Mouse (Mus musculus) limb, embryonic 10.5 days (tissue): ENCODE data around the gene Pdzd7. TPM values are rescaled to one million over a fixed set of nuclear protein-coding genes. Genes with fewer than 3 reads are reported as not detected.

Source experiments
- DNase-seq: peaks from one replicate; pipeline ENCODE4 v3.0.0-alpha.2; 2017; ENCODE audit warnings: low spot score
- H3K27ac ChIP-seq: fragments of 300-500 bp; sonication (generic); 2 replicates; pipeline ENCODE4 v1.5.1; 2016; ENCODE audit warnings: mild to moderate bottlenecking
- H3K27me3 ChIP-seq: fragments of 300-500 bp; sonication (generic); 2 replicates; pipeline ENCODE4 v1.6.1; 2016; ENCODE audit warnings: low read depth, mild to moderate bottlenecking; ENCODE audit not compliant: poor library complexity, severe bottlenecking
- H3K36me3 ChIP-seq: fragments of 300-500 bp; sonication (generic); 2 replicates; pipeline ENCODE4 v1.6.1; 2016; ENCODE audit warnings: mild to moderate bottlenecking, moderate library complexity
- H3K4me1 ChIP-seq: fragments of 300-500 bp; sonication (generic); 2 replicates; pipeline ENCODE4 v1.6.1; 2016
- H3K4me3 ChIP-seq: fragments of 300-500 bp; sonication (generic); 2 replicates; pipeline ENCODE4 v1.5.1; 2016; ENCODE audit warnings: mild to moderate bottlenecking, moderate library complexity
- H3K9me3 ChIP-seq: fragments of 300-500 bp; sonication (generic); replicated peaks from 2 replicates; pipeline ENCODE4 v1.6.1; 2016; ENCODE audit warnings: mild to moderate bottlenecking
- WGBS: fragments of 180-500 bp; shearing (Covaris S2); methylation state at CpG from one replicate; pipeline ENCODE4 v1.1.7; 2016; 5-methylcytosine and 5-hydroxymethylcytosine counted together
- polyA plus RNA-seq: library from polyadenylated mRNA; unstranded; fragments of >200 nt; fragmentation: Nextera tagmentation; extraction: Ambion mirVana; gene quantifications from 2 replicates; pipeline ENCODE4 v1.2.1, GENCODE M21; 2016

Pdzd7 gene
- polyA plus RNA-seq = 0.20 and 0.28 TPM in 2 replicates

DNA sequence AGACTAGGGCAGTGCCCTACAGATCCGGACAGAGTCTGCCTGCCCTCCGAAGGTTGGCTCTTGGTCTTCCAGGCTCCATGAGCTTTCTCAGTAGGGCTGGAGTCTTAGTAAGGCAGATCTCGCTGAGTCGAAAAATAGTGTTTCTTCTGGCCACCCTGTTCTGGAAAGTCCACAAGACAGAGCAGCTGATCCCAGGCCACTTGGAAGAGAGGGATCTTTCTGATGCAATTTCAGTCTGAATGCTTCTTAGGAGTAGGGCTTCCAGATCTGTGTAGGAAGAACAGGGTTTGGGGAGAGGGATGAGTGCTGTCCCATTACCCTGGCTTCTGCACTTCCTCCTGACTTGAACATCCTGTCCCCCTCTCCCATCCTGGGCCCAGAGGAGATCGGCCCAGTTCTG lies at the start of gene Pdzd7:
Gene Pdzd7 (minus strand): TSS at position 67 of the 400 bp plus-strand sequence.
- H3K4me3 ChIP-seq = peak within 1 kb of the TSS; percentile 55
- H3K9me3 ChIP-seq = no peaks in the 10 kb centered on the region
- H3K36me3 ChIP-seq = no peaks in the 10 kb centered on the region
- H3K27ac ChIP-seq = no peak within 1 kb of the TSS
- no peak for DNase-seq
- H3K4me1 ChIP-seq = peaks cover 35% of the 10 kb centered on the region
- 76% methylated on average over 5 of the region's 5 CpGs for WGBS
- peaks cover 86% of the 10 kb centered on the region for H3K27me3 ChIP-seq

DNA sequence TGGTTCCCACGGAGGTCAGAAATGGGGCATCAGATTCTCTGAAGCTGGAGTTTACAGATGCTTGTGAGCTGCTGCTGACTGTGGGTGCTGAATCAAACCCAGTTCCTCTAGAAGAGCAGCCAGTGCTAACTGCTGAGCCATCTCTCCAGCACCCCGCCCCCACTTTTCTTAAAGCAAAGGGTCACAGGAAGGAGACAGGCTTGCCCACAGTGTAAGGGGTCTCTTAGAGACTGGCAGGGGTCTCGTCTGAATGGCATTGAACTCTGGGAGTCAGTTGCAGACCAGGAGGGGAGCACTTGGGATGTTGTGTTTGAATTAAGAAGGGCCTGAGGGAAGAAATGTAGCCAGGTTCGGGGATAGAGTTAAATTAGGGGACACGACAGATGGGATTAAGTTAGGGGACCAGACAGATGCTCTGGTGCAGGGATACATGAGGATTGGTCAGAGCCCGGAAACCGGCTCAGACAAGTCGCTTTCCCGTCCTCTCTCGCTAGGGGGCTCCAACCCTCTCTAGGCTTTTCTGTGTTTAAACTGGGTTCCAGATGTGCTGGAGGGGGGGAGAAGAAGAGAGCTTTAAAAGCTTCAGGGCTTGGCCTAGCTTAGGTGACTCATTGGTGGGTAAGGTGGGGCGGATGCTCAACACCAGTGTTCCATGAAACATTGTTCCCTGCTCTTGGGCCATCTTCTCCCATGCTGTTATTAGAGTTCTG lies 36.5 kb upstream of the Pdzd7 start:
- peaks cover 100% of the 10 kb centered on the region for H3K27me3 ChIP-seq
- H3K4me3 ChIP-seq = no peak overlapping the region
- H3K9me3 ChIP-seq = no peaks in the 10 kb centered on the region
- peak; percentile 71 for DNase-seq
- H3K27ac ChIP-seq = no peak overlapping the region
- H3K36me3 ChIP-seq = no peaks in the 10 kb centered on the region
- WGBS = 22% methylated on average over 11 of the region's 11 CpGs
- peaks cover 70% of the 10 kb centered on the region for H3K4me1 ChIP-seq

DNA sequence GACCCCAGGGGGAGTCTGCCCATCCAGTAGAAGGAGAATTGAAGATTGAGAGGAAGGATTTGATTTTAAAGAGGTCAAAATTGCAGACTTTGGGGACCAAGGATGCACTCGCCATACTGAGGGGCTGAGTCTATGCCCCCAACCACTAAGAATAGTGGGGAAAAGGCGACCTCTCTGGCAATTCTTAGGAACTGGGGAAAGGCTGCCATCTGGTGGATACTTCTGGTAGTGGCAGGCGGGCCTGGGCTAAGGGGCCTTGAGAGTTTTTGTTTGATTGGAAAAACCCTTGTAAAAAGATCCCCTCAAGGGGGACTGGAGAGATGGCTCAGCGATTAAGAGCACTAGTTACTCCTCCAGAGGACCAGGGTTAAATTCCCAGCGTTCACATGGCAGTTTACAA lies 35.8 kb upstream of the Pdzd7 start:
- no peaks in the 10 kb centered on the region for H3K9me3 ChIP-seq
- no peaks in the 10 kb centered on the region for H3K36me3 ChIP-seq
- H3K4me3 ChIP-seq = peak overlapping the region; percentile 45
- H3K27me3 ChIP-seq = peaks cover 100% of the 10 kb centered on the region
- H3K27ac ChIP-seq = no peak overlapping the region
- 3% methylated on average over 5 of the region's 5 CpGs for WGBS
- H3K4me1 ChIP-seq = peaks cover 77% of the 10 kb centered on the region
- peak; percentile 86 for DNase-seq

DNA sequence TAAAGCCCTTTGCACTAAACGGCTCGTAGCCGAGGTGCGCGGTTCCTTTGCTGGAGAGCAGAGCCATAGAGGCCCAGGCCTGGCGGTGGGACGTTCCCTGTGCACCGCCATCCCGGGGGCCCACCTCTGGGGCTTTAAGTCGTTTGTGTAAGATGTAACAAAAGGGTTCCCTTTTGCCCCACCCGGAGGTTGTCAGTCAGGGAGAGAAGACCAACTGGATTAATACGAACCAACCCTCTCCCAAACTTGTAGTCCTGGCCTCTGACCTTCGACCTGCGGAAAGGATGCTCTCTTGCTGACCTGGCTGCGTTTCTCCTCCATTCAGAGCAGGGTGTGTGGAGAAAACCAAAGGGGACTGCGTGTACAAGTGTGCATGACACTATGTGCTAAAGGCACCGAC lies 35.2 kb upstream of the Pdzd7 start:
- peaks cover 79% of the 10 kb centered on the region for H3K4me1 ChIP-seq
- 1% methylated on average over 17 of the region's 17 CpGs for WGBS
- H3K36me3 ChIP-seq = no peaks in the 10 kb centered on the region
- no peak overlapping the region for H3K27ac ChIP-seq
- peaks cover 100% of the 10 kb centered on the region for H3K27me3 ChIP-seq
- H3K4me3 ChIP-seq = peak overlapping the region; percentile 45
- H3K9me3 ChIP-seq = no peaks in the 10 kb centered on the region
- peak; percentile 56 for DNase-seq

DNA sequence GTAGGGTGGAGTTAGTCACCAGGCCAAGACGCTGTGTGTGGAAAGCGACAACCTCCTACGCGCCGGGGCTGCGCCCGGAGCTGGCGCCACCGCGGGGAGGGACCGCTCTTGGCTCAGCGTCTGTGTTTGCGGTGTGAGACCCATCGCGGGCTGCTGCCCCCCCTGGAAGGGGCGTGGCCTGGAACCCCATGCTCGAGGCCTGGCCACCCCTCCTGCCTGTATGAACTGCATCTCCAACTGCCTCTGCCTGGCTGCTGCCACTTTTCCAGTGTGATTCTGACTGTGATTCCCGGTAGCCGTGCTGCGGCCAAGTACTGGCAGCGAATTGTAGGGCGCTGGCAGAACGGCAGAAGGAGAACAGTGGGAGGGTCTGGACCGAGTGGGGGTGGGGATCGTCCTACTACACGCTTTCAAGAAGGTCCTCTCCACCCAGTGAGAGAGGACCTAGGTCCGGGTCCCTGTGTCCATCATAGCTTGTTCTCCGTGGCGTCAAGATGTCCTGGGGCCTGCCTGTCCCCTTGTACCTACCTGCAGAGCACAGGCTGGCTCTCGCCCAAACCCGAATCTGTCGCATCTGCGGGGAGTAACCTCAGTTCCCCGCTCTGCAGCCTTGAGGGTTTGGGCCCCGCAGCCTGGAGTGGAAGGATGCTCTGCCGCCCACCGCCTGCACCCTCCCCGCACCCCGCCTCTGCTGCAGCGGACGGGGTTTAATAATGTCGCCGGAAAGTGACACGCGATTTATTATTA lies 34.4 kb upstream of the Pdzd7 start:
- H3K36me3 ChIP-seq = no peaks in the 10 kb centered on the region
- peaks cover 78% of the 10 kb centered on the region for H3K4me1 ChIP-seq
- 1% methylated on average over 45 of the region's 45 CpGs for WGBS
- H3K4me3 ChIP-seq = peak overlapping the region; percentile 45
- peak; percentile 74 for DNase-seq
- H3K27me3 ChIP-seq = peaks cover 97% of the 10 kb centered on the region
- peak overlapping the region; percentile 42; the same call in 1 of the 2 replicates for H3K27ac ChIP-seq
- H3K9me3 ChIP-seq = no peaks in the 10 kb centered on the region

DNA sequence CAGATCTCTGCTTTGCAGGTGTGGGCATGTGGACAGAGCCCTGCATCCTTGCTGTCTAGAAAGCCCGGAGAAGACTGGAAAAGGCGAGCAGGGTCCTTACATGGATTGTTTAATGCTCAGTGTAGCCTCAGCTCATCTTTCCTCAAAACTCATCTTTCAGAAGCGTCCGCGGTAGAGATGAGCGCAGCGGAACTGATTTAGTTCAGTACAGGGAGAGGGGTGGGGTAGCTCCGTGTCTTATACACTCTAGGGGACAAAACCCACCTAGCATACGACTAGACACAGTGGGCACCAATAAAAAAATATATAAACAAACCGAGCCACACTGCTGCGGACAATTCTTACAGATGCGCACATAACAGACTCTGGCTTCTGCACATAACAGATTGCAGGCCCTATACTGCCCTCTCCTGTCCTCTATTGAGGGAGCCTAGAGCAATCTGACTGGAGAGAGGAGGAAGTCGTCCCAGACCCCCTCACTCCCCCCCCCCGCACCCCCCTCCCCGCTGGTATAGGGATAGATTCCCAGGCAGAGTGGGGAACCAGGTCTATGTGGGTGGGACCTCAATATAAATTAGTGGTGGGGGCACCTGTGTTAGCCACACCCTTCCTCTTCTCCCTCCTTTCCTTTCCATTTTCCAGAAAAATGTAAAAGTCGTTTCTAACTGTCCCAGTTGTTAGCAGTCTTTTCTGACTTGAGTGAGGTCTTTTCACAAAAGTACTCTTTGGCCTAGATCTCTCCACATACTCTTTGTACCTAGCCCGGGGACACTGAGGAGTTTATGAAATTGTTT lies 33.7 kb upstream of the Pdzd7 start:
- H3K4me3 ChIP-seq = peak overlapping the region; percentile 45
- no peak overlapping the region for H3K27ac ChIP-seq
- 8% methylated on average over 17 of the region's 17 CpGs for WGBS
- H3K36me3 ChIP-seq = no peaks in the 10 kb centered on the region
- DNase-seq = peak; percentile 46
- H3K9me3 ChIP-seq = no peaks in the 10 kb centered on the region
- peaks cover 89% of the 10 kb centered on the region for H3K27me3 ChIP-seq
- peaks cover 70% of the 10 kb centered on the region for H3K4me1 ChIP-seq

DNA sequence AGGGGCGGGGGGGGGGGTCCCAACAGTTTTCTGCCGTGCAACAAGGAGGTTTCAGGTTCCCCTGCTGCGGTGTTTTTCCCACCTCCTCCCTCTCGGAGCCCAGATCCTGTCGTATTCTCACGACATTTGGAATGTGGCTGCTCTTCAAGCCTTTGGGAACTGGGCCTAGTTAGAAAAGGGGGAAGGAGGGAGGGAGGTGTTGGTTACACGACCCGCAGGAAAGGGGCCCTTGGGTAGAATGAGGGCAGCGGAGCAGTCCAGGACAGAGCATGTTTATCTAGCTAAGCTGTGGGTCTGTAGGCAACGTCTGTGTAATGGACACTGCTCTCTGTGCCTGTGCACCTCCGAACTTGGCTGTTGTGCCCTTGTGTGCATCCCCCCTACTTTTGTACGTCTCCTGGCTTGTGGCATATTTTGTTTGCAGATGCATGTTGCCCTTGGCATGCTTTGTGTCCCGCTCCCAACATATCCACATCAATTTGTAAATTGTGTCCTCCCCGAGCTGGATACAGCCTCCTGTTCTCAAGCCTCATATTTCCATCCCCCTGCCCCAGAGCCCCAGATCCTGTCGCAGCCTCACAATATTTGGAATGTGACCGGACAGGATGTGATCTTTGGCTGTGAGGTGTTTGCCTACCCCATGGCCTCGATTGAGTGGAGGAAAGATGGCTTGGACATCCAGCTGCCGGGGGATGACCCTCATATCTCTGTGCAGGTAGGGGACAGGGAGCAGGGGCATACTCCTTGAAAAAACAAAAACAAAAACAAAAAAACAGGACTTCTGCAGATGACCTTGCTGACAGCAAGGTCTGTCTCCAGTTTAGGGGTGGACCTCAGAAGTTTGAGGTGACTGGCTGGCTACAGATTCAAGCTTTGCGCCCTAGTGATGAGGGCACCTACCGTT lies 32.5 kb upstream of the Pdzd7 start:
- Histone ChIP-seq H3K4me1 (peaks cover 63% of the 10 kb centered on the region), H3K27ac (no peak overlapping the region), H3K36me3 (no peaks in the 10 kb centered on the region), H3K4me3 (peak overlapping the region; percentile 41), H3K9me3 (no peaks in the 10 kb centered on the region), H3K27me3 (peaks cover 83% of the 10 kb centered on the region)
- peak; percentile 51 for DNase-seq
- 6% methylated on average over 20 of the region's 20 CpGs for WGBS

DNA sequence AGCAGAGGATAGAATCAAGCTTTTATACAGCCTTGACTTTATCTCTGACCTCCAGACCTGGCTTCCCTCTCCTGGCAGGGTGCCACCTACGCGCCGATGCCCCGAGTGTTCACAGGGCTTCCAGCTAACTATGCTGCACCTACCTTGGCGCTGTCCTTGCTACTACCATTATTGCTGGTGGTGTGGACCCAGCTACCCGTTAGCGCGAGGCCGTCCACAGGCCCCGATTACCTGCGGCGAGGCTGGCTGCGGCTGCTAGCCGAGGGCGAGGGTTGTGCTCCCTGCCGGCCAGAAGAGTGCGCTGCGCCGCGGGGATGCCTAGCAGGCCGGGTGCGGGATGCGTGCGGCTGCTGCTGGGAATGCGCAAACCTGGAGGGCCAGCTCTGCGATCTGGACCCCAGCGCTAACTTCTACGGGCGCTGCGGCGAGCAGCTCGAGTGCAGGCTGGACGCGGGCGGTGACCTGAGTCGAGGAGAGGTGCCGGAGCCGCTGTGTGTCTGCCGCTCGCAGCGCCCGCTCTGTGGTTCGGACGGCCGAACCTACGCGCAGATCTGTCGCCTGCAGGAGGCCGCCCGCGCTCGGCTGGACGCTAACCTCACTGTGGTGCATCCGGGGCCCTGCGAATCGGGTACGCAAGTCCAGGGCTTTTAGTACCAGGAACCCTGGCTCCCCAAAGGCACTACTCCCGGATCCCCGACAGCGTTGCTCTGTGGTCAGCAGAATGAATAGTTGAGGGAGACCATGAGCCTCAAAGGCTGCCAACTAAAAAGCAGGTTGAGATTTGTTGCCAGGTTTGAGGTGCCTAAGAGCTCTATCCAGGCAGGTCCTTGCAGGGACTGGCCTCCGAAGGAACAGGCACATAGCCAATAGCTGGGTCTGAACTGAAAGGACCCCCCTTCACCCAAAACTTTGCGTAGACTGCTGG lies 31.3 kb upstream of the Pdzd7 start:
- H3K4me1 ChIP-seq = peaks cover 61% of the 10 kb centered on the region

DNA sequence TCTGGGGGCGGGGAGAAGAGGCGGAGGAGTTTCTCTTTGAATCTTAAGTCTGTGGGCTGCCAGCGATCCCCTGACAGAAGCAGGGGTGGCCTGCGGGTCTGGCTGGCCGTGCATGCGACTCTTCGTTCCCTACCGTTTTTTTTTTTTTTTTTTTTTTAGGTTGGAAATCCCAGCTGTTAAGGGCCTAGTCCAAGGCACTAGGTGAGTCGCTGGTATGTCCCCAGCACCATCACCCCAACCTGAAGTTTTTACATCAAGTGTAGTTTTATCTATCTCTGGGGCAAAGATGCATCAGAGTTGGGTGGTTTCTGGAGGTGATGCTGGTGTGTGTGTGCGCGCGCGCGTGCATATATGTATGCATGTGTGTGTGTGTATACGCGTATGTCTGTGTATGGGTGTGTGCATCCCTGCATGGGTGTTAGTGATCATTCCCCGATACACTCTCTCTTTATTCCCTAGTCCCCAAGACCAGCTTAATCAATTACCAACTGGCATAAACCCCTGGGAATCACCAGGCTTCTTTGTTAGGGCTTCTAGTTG lies 30.6 kb upstream of the Pdzd7 start:
- DNase-seq = no peak
- no peak overlapping the region for H3K27ac ChIP-seq
- 6% methylated on average over 17 of the region's 17 CpGs for WGBS
- peaks cover 83% of the 10 kb centered on the region for H3K27me3 ChIP-seq
- H3K9me3 ChIP-seq = no peaks in the 10 kb centered on the region
- no peaks in the 10 kb centered on the region for H3K36me3 ChIP-seq
- peak overlapping the region; percentile 71 for H3K4me3 ChIP-seq
- H3K4me1 ChIP-seq = peaks cover 60% of the 10 kb centered on the region

More for the DNA sequence above, 31.3 kb upstream of the Pdzd7 start:
- Histone ChIP-seq H3K9me3 (no peaks in the 10 kb centered on the region), H3K27me3 (peaks cover 83% of the 10 kb centered on the region), H3K27ac (peak overlapping the region; percentile 12; the same call in 1 of the 2 replicates), H3K36me3 (no peaks in the 10 kb centered on the region), H3K4me3 (peak overlapping the region; percentile 41)
- WGBS = under 1% methylated on average over 62 of the region's 62 CpGs
- peak; percentile 80 for DNase-seq

DNA sequence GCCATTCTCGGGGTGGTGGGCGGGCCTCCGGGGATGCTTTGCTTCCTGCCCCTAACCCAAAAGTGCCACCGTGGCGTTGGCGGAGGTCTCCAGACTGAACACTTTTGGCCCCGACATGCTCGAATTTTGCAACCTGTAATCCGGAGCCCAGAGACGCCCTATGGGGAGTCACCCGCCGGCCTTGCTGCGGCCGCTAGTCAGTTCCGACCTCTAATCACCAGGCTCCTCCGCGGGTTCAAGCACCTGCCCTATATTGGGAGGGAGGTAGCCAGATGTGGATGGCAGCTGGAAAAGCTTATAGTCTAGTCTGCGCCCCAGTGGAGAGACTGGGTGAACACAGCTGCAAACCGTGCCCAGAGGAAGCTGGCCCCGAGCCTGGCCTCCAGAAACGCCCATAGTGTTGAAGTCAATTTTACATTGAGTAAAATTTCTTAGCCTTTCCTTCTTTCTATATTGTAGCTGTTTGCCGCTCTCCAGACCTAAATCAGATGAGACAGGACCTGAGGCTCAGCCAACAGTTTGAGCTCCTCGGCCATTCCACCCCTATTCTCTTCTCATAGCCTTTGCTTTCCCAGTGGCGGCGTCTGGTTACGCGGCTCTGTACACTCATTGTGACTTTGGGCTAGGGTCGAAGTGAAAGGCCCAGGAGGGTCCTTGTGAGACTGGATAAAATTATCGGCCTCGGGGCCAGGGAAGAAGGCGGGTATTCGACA lies 30.0 kb upstream of the Pdzd7 start:
- Histone ChIP-seq H3K4me3 (peak overlapping the region; percentile 71), H3K36me3 (no peaks in the 10 kb centered on the region), H3K27ac (peak overlapping the region; percentile 92), H3K9me3 (no peaks in the 10 kb centered on the region), H3K27me3 (peaks cover 83% of the 10 kb centered on the region), H3K4me1 (peaks cover 53% of the 10 kb centered on the region)
- no peak for DNase-seq
- WGBS = 2% methylated on average over 32 of the region's 32 CpGs
